Mouse (Mus musculus) adrenal gland, adult 8-10 months (tissue): ENCODE results near the gene H2-Oa. TPM values are rescaled to one million over a fixed set of nuclear protein-coding genes. Genes with fewer than 3 reads are reported as not detected.

Experiments used
- DNase-seq: peaks from one replicate; pipeline ENCODE4 v3.0.0; 2022
- total RNA-seq, 4 experiments: library from RNA; stranded (reverse); gene quantifications; 2 replicates each; pipeline ENCODE4 v1.2.4; 2022

Gene H2-Oa
- total RNA-seq, 4 experiments from 2014 or later, result 0.24 to 1.1 (median 0.64) TPM

GRCm38 (mm10) chr17:34101604-34102032, 9.5 kb downstream of the H2-Oa start:
- peak; percentile 83 for DNase-seq

GRCm38 (mm10) chr17:34102831-34103230, 10.7 kb downstream of the H2-Oa start:
- no peak for DNase-seq

- no peak for DNase-seq
Observed at GRCm38 (mm10) chr17:34104804-34105203, 12.7 kb downstream of the H2-Oa start.

GRCm38 (mm10) chr17:34106555-34106954, 14.4 kb downstream of the H2-Oa start:
- no peak for DNase-seq

- no peak for DNase-seq
Observed at GRCm38 (mm10) chr17:34107109-34107867, 15.1 kb downstream of the H2-Oa start.

- no peak for DNase-seq
Observed at GRCm38 (mm10) chr17:34108460-34108859, 16.3 kb downstream of the H2-Oa start.

- DNase-seq, result no peak
Observed at GRCm38 (mm10) chr17:34109038-34109805, 17.1 kb downstream of the H2-Oa start.

- no peak for DNase-seq
Observed at GRCm38 (mm10) chr17:34109806-34110195, 17.7 kb downstream of the H2-Oa start.

GRCm38 (mm10) chr17:34110309-34110708, 18.2 kb downstream of the H2-Oa start:
- no peak for DNase-seq

- no peak for DNase-seq
Observed at GRCm38 (mm10) chr17:34114114-34114513, 22.0 kb downstream of the H2-Oa start.

GRCm38 (mm10) chr17:34116736-34117370, 24.7 kb downstream of the H2-Oa start:
- DNase-seq, result no peak

- DNase-seq, result no peak
Observed at GRCm38 (mm10) chr17:34117421-34118112, 25.4 kb downstream of the H2-Oa start.

- DNase-seq, result peak; percentile 50
Observed at GRCm38 (mm10) chr17:34118113-34118872, 26.2 kb downstream of the H2-Oa start.

GRCm38 (mm10) chr17:34118873-34119248, 26.7 kb downstream of the H2-Oa start:
- no peak for DNase-seq

- DNase-seq, result peak; percentile 98
Observed at GRCm38 (mm10) chr17:34119249-34120179, 27.4 kb downstream of the H2-Oa start, which contains the start of gene H2-DMa. TSS of gene H2-DMa (plus strand) at chr17:34119541.

GRCm38 (mm10) chr17:34120180-34120723, 28.1 kb downstream of the H2-Oa start:
- DNase-seq, result peak; percentile 82

GRCm38 (mm10) chr17:34120814-34121171, 28.7 kb downstream of the H2-Oa start:
- DNase-seq, result peak; percentile 73

- peak; percentile 91 for DNase-seq
Observed at GRCm38 (mm10) chr17:34121172-34121878, 29.2 kb downstream of the H2-Oa start.

GRCm38 (mm10) chr17:34121879-34122187, 29.7 kb downstream of the H2-Oa start:
- peak; percentile 75 for DNase-seq
